16 mouse cellular contexts compared by ENCODE assay signal in genomic region chr11:115314249-115314648, GRCm38 (mm10). TPM values are rescaled to one million over a fixed set of nuclear protein-coding genes. Genes with fewer than 3 reads are reported as not detected.
DNase-seq lines count a peak whose midpoint lies in the region; ATAC-seq and TF ChIP-seq lines count a peak whose summit lies in the region.
"Had no signal": no experiment of that assay in that cellular context is flagged by ENCODE, and none has a peak within 500 bp of the region (broad histone marks: within the 10 kb centered on the region; RNA-seq: fewer than 3 reads in every experiment).

No protein-coding gene starts in this region.

- no peak overlapping the region for H3K27ac ChIP-seq in cerebellum, adult 2 months (ENCODE audit: insufficient read depth, low read length)
- H3K27ac ChIP-seq: hindbrain, embryonic 10.5 days; limb, embryonic 12.5 days had no signal

- no peak for TF ChIP-seq POLR2A in cerebellum, adult 2 months (IDR thresholded peaks at IDR 0.05; ENCODE audit: borderline replicate concordance, insufficient read depth, low read length)

- no peak overlapping the region for H3K4me3 ChIP-seq in cerebellum, adult 2 months (replicated peaks; ENCODE audit: insufficient read depth, low read depth, low read length)
- H3K4me3 ChIP-seq: erythroblast, embryonic 14.5 days; hindbrain, embryonic 10.5 days; limb, embryonic 12.5 days had no signal

- peak; percentile 55 for ATAC-seq in common myeloid progenitor, adult 5-6 weeks (replicated peaks; ENCODE audit: low read depth, poor library complexity, severe bottlenecking)
- no peak for ATAC-seq in CD4-positive, CD25-positive, alpha-beta regulatory T cell, adult 4 months
- no peak for ATAC-seq in monocyte, adult 5-6 weeks (replicated peaks; ENCODE audit: insufficient number of reproducible peaks, low FRiP score, low TSS enrichment, poor library complexity, severe bottlenecking)

- no peak for DNase-seq in cerebellum, adult 2 months
- no peak for DNase-seq in cerebellum, adult 9-10 months
- DNase-seq in kidney, adult 9 months, result peak; percentile 33
- no peak for DNase-seq in kidney, postnatal 4 days
- DNase-seq in 416B (ENCODE audit: low read depth), result peak; percentile 57
- DNase-seq: embryo, embryonic 11 days; right cerebral cortex, postnatal 4 days had no signal

- H3K4me1 ChIP-seq in cerebellum, adult 2 months (ENCODE audit: control insufficient read depth, insufficient read depth, low read length), result no peaks in the 10 kb centered on the region
- H3K4me1 ChIP-seq: limb, embryonic 12.5 days had no signal

- peak; percentile 49; the same call in 1 of the 2 replicates for TF ChIP-seq CTCF in cerebellum, adult 2 months (IDR thresholded peaks at IDR 0.05; ENCODE audit: borderline replicate concordance, insufficient read depth, low read depth, low read length)

- WGBS in cerebellum, adult 2 months, result 27% methylated on average over 2 of the region's 2 CpGs

- no peaks in the 10 kb centered on the region for H3K27me3 ChIP-seq in cerebellum, adult 2 months (ENCODE audit: control insufficient read depth, insufficient read depth, low read length)

RNA-seq across cellular contexts. Expression of gene Otop2, which starts 7.3 kb away (rescaled TPM):
- polyA plus RNA-seq in cerebellum, adult 2 months (2012; rRNA removed), result 0.65 and 0.97 TPM in 2 replicates
- not detected in 2 replicates for total RNA-seq in common myeloid progenitor, adult 5-6 weeks (2017)
- polyA plus RNA-seq in CD4-positive, CD25-positive, alpha-beta regulatory T cell, adult 4 months (2017; shearing (Covaris generic)), result not detected
- total RNA-seq in monocyte, adult 5-6 weeks (2017), result not detected in 3 replicates
- total RNA-seq: heart, adult 8-10 months; layer of hippocampus, postnatal 14 days had no signal
- polyA plus RNA-seq: erythroblast, embryonic 14.5 days; hindbrain, embryonic 10.5 days; limb, embryonic 12.5 days had no signal

RNA-seq across cellular contexts. Expression of gene Ush1g, which starts 7.6 kb away (rescaled TPM):
- polyA plus RNA-seq in cerebellum, adult 2 months (2012; rRNA removed), result 1.4 TPM in 2 replicates
- total RNA-seq in common myeloid progenitor, adult 5-6 weeks (2017), result not detected in 2 replicates
- not detected for polyA plus RNA-seq in CD4-positive, CD25-positive, alpha-beta regulatory T cell, adult 4 months (2017; shearing (Covaris generic))
- total RNA-seq in monocyte, adult 5-6 weeks (2017), result not detected in 3 replicates
- polyA plus RNA-seq: erythroblast, embryonic 14.5 days; kidney, embryonic 14.5 days; limb, embryonic 12.5 days had no signal

RNA-seq across cellular contexts. Expression of gene Fads6, which starts 16.8 kb away (rescaled TPM):
- polyA plus RNA-seq in cerebellum, adult 2 months (2012; rRNA removed), result 57.3 and 63.7 TPM in 2 replicates
- total RNA-seq in common myeloid progenitor, adult 5-6 weeks (2017), result 0.73 and 1.6 TPM in 2 replicates
- polyA plus RNA-seq in CD4-positive, CD25-positive, alpha-beta regulatory T cell, adult 4 months (2017; shearing (Covaris generic)), result 1 to 10 TPM; 1.1 to 1.6 TPM
- total RNA-seq in monocyte, adult 5-6 weeks (2017), result 0.11 to 0.78 TPM (median 0.38 TPM) in 3 replicates

RNA-seq across cellular contexts. Expression of gene Otop3, which starts 20.3 kb away (rescaled TPM):
- 0.11 and 0.13 TPM in 2 replicates for polyA plus RNA-seq in cerebellum, adult 2 months (2012; rRNA removed)
- not detected in 2 replicates for total RNA-seq in common myeloid progenitor, adult 5-6 weeks (2017)
- polyA plus RNA-seq in CD4-positive, CD25-positive, alpha-beta regulatory T cell, adult 4 months (2017; shearing (Covaris generic)), result not detected
- 0.39 TPM in 1 of 3 replicates, not detected in the others for total RNA-seq in monocyte, adult 5-6 weeks (2017)
- total RNA-seq: heart, adult 8-10 months had no signal
- polyA plus RNA-seq: erythroblast, embryonic 14.5 days; kidney, embryonic 14.5 days; limb, embryonic 12.5 days had no signal

RNA-seq across cellular contexts. Expression of gene Fdxr, which starts 37.4 kb away (rescaled TPM):
- polyA plus RNA-seq in cerebellum, adult 2 months (2012; rRNA removed), result 53.5 and 56.8 TPM in 2 replicates
- 21.5 and 29.1 TPM in 2 replicates for total RNA-seq in common myeloid progenitor, adult 5-6 weeks (2017)
- polyA plus RNA-seq in CD4-positive, CD25-positive, alpha-beta regulatory T cell, adult 4 months (2017; shearing (Covaris generic)), result 10 to 100 TPM; 21.6 to 26.8 TPM
- total RNA-seq in monocyte, adult 5-6 weeks (2017), result 8.4 to 14.8 TPM (median 11.7 TPM) in 3 replicates

Comparison
In these comparisons a context has a peak if more than half of its experiments do, and no peak if none do; other contexts are left out.
1. DNase-seq: peak in kidney, adult 9 months (single experiment) and 416B (single experiment); none in cerebellum, adult 2 months (0 of 2), cerebellum, adult 9-10 months (single experiment) and kidney, postnatal 4 days (0 of 2).